Mouse (Mus musculus) left cerebral cortex, adult 9 months (tissue): ENCODE results near the gene Gm28079.
"Not testable (repeated sequence)": the region's sequence is repeated elsewhere in the genome, so short reads cannot be mapped to it uniquely, and the experiment has no call there.

Experiments
- DNase-seq, 2 experiments: peaks; one replicate each; pipeline ENCODE4 v3.0.0; 2022; ENCODE audit warnings: low spot score in 2 of 2

Gene Gm28079

DNA sequence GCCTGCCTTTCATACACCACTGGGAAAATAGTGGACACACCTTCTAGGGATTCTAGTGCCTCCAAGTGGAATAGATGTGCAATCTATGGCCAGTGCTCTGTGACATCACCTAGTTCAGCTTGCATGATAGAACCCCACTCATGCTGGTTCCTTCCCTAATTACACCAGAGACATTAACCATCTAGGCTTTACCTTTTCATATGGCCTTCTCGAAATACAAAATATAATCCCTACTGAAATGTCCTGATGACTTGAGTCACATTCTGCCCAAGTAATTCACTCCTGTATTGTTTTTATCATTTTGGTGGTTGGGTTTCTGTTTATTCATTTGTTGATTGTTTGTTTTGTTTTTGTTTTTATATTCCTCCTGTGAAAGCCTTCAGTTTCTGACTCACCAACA lies at the start of gene Gm28079:
Gene Gm28079 (minus strand): TSS at position 101 of the 400 bp plus-strand sequence.
- not testable (repeated sequence) for DNase-seq
